ENCODE assay signal across 19 mouse cellular contexts in genomic region chr2:164930706-164931581, GRCm38 (mm10). TPM values are rescaled to one million over a fixed set of nuclear protein-coding genes. Genes with fewer than 3 reads are reported as not detected.
DNase-seq lines count a peak whose midpoint lies in the region; ATAC-seq and TF ChIP-seq lines count a peak whose summit lies in the region.
"Had no signal": no experiment of that assay in that cellular context is flagged by ENCODE, and none has a peak within 500 bp of the region (broad histone marks: within the 10 kb centered on the region; RNA-seq: fewer than 3 reads in every experiment).

No protein-coding gene starts in this region.

- WGBS in lung, embryonic 14.5 days = 29% methylated on average over 11 of the region's 11 CpGs
- 24% methylated on average over 11 of the region's 11 CpGs for WGBS in embryonic facial prominence, embryonic 15.5 days

- no peak for TF ChIP-seq CTCF in lung, embryonic 14.5 days (IDR thresholded peaks at IDR 0.05; ENCODE audit: low read depth)

- peak; percentile 72 for ATAC-seq in lung, embryonic 14.5 days (ENCODE audit: insufficient read depth)
- no peak; the same call in 1 of the 2 replicates for ATAC-seq in embryonic facial prominence, embryonic 15.5 days (ENCODE audit: insufficient number of reproducible peaks, low FRiP score, low TSS enrichment, low read depth)
- ATAC-seq: midbrain, embryonic 15.5 days had no signal

- H3K36me3 ChIP-seq in lung, embryonic 14.5 days (ENCODE audit: insufficient read depth) = no peaks in the 10 kb centered on the region
- H3K36me3 ChIP-seq in embryonic facial prominence, embryonic 15.5 days = no peaks in the 10 kb centered on the region
- H3K36me3 ChIP-seq: heart, embryonic 12.5 days; hindbrain, embryonic 10.5 days; limb, embryonic 13.5 days; liver, embryonic 15.5 days; midbrain, embryonic 15.5 days had no signal

- no peaks in the 10 kb centered on the region for H3K9me3 ChIP-seq in lung, embryonic 14.5 days (ENCODE audit: low read depth, low read length)
- H3K9me3 ChIP-seq in embryonic facial prominence, embryonic 15.5 days (replicated peaks) = no peaks in the 10 kb centered on the region
- H3K9me3 ChIP-seq: heart, embryonic 12.5 days; hindbrain, embryonic 10.5 days; limb, embryonic 13.5 days; liver, embryonic 15.5 days; midbrain, embryonic 15.5 days had no signal

- H3K9ac ChIP-seq in lung, embryonic 14.5 days = no peak overlapping the region
- H3K9ac ChIP-seq in embryonic facial prominence, embryonic 15.5 days = no peak overlapping the region
- H3K9ac ChIP-seq: heart, embryonic 12.5 days; limb, embryonic 13.5 days; liver, embryonic 15.5 days; midbrain, embryonic 15.5 days had no signal

- intact Hi-C loops in heart, postnatal 14 days (cut with DNase I) = no loop called here

- no peak overlapping the region for H3K4me3 ChIP-seq in lung, embryonic 14.5 days (ENCODE audit: low read depth, low read length)
- H3K4me3 ChIP-seq in embryonic facial prominence, embryonic 15.5 days (replicated peaks) = no peak overlapping the region
- H3K4me3 ChIP-seq: heart, embryonic 12.5 days; hindbrain, embryonic 10.5 days; layer of hippocampus, adult 2 months; left cerebral cortex, adult 2 months; limb, embryonic 13.5 days; liver, embryonic 15.5 days; midbrain, embryonic 15.5 days had no signal

- peak; percentile 22 to 28 for DNase-seq in heart, postnatal 14 days
- no peak for DNase-seq in heart, adult 9 months (ENCODE audit: low spot score in 2 of 2)
- DNase-seq in lung, embryonic 14.5 days = peak; percentile 73
- no peak for DNase-seq in lung, postnatal 25 days (ENCODE audit: low spot score)
- peak; percentile 26 for DNase-seq in adipocyte (ENCODE audit: low spot score)
- no peak for DNase-seq in cerebellum, postnatal 10 days
- DNase-seq: cerebellum, adult 9-10 months; gastrocnemius, postnatal 25 days; kidney, adult 11 months; right cerebral cortex, postnatal 4 days; thymus, postnatal 14 days had no signal

- no peak overlapping the region for H3K4me2 ChIP-seq in lung, embryonic 14.5 days
- H3K4me2 ChIP-seq in embryonic facial prominence, embryonic 15.5 days (replicated peaks) = peak overlapping the region; percentile 1; the same call in 1 of the 2 replicates
- H3K4me2 ChIP-seq: heart, embryonic 12.5 days; limb, embryonic 13.5 days; liver, embryonic 15.5 days; midbrain, embryonic 15.5 days had no signal

- H3K27me3 ChIP-seq in lung, embryonic 14.5 days (ENCODE audit: insufficient read depth, low read length) = no peaks in the 10 kb centered on the region; the same call in none of the 2 replicates
- no peaks in the 10 kb centered on the region; the same call in 1 of the 2 replicates for H3K27me3 ChIP-seq in embryonic facial prominence, embryonic 15.5 days

- no peaks in the 10 kb centered on the region for H3K4me1 ChIP-seq in lung, embryonic 14.5 days (ENCODE audit: insufficient read depth)
- peaks cover 8% of the 10 kb centered on the region for H3K4me1 ChIP-seq in embryonic facial prominence, embryonic 15.5 days
- H3K4me1 ChIP-seq: heart, embryonic 12.5 days; liver, embryonic 15.5 days; midbrain, embryonic 15.5 days had no signal

- H3K27ac ChIP-seq in lung, embryonic 14.5 days (ENCODE audit: low read depth) = peak overlapping the region; percentile 27; the same call in 1 of the 2 replicates
- H3K27ac ChIP-seq in embryonic facial prominence, embryonic 15.5 days (replicated peaks) = 0 out of 2 replicates have a peak overlapping the region, but pooled peaks have one; percentile 28
- H3K27ac ChIP-seq: hindbrain, embryonic 10.5 days; layer of hippocampus, adult 2 months; left cerebral cortex, adult 2 months; limb, embryonic 13.5 days; liver, embryonic 15.5 days; midbrain, embryonic 15.5 days had no signal

RNA-seq across cellular contexts. Expression of gene Mmp9, which starts 9.6 kb away (rescaled TPM):
- under 1 TPM; 0.43 to 0.63 TPM for total RNA-seq in heart, postnatal 14 days (2021)
- polyA plus RNA-seq in lung, embryonic 14.5 days (2014; fragmentation: Nextera tagmentation; extraction: Ambion mirVana) = 0.24 and 0.25 TPM in 2 replicates
- polyA plus RNA-seq in embryonic facial prominence, embryonic 15.5 days (2015; fragmentation: Nextera tagmentation; extraction: Ambion mirVana) = 41.4 and 46.1 TPM in 2 replicates

RNA-seq across cellular contexts. Expression of gene Zfp335, which starts 19.4 kb away (rescaled TPM):
- total RNA-seq in heart, postnatal 14 days (2021) = 10 to 100 TPM; 10.7 to 10.8 TPM
- 14.8 and 15.8 TPM in 2 replicates for polyA plus RNA-seq in lung, embryonic 14.5 days (2014; fragmentation: Nextera tagmentation; extraction: Ambion mirVana)
- polyA plus RNA-seq in embryonic facial prominence, embryonic 15.5 days (2015; fragmentation: Nextera tagmentation; extraction: Ambion mirVana) = 13.4 and 16.0 TPM in 2 replicates

RNA-seq across cellular contexts. Expression of gene Slc12a5, which starts 29.7 kb away (rescaled TPM):
- total RNA-seq in heart, postnatal 14 days (2021) = under 1 TPM; 0.73 to 0.91 TPM
- 0.57 and 1.6 TPM in 2 replicates for polyA plus RNA-seq in lung, embryonic 14.5 days (2014; fragmentation: Nextera tagmentation; extraction: Ambion mirVana)
- 0.72 and 0.85 TPM in 2 replicates for polyA plus RNA-seq in embryonic facial prominence, embryonic 15.5 days (2015; fragmentation: Nextera tagmentation; extraction: Ambion mirVana)

RNA-seq across cellular contexts. Expression of gene Pcif1, which starts 51.8 kb away (rescaled TPM):
- 10 to 100 TPM; 33.0 to 33.6 TPM for total RNA-seq in heart, postnatal 14 days (2021)
- polyA plus RNA-seq in lung, embryonic 14.5 days (2014; fragmentation: Nextera tagmentation; extraction: Ambion mirVana) = 76.9 and 83.0 TPM in 2 replicates
- polyA plus RNA-seq in embryonic facial prominence, embryonic 15.5 days (2015; fragmentation: Nextera tagmentation; extraction: Ambion mirVana) = 65.7 and 74.8 TPM in 2 replicates

Comparison
In these comparisons a context has a peak if more than half of its experiments do, and no peak if none do; other contexts are left out.
1. DNase-seq: peak in heart, postnatal 14 days (2 of 2), lung, embryonic 14.5 days (single experiment) and adipocyte (single experiment); none in heart, adult 9 months (0 of 2), lung, postnatal 25 days (single experiment) and cerebellum, postnatal 10 days (0 of 2).
2. RNA of gene Mmp9, which starts 9.6 kb away (polyA plus RNA-seq): 41.4 to 46.1 TPM in embryonic facial prominence, embryonic 15.5 days; 0.24 to 0.25 TPM in lung, embryonic 14.5 days; every median in the first group is over 10 times any median in the second.